Mouse (Mus musculus) forebrain, postnatal 0 days (tissue): ENCODE measurements around the gene Ngfr. TPM values are rescaled to one million over a fixed set of nuclear protein-coding genes. Genes with fewer than 3 reads are reported as not detected.

Source experiments
- ATAC-seq: fragments of 200-750 bp; cut with Nextera tagmentation; 2 replicates; pipeline ENCODE4 v1.8.0; 2017; ENCODE audit warnings: mild to moderate bottlenecking, moderate library complexity
- DNase-seq: peaks from one replicate; pipeline ENCODE4 v3.0.0-alpha.2; 2015
- H3K27ac ChIP-seq: fragments of 300-500 bp; sonication (generic); 2 replicates; pipeline ENCODE4 v1.5.1; 2014; ENCODE audit warnings: low read depth, mild to moderate bottlenecking, antibody characterized with exemption, low read length, moderate library complexity, mixed read lengths
- H3K27me3 ChIP-seq: fragments of 300-500 bp; sonication (generic); 2 replicates; pipeline ENCODE4 v1.6.1; 2014; ENCODE audit warnings: mild to moderate bottlenecking, low read length, mixed read lengths; ENCODE audit not compliant: insufficient read depth
- H3K36me3 ChIP-seq: fragments of 300-500 bp; sonication (generic); 2 replicates; pipeline ENCODE4 v1.6.1; 2014; ENCODE audit warnings: mild to moderate bottlenecking, moderate library complexity; ENCODE audit not compliant: insufficient read depth
- H3K4me1 ChIP-seq: fragments of 300-500 bp; sonication (generic); 2 replicates; pipeline ENCODE4 v1.6.1; 2014; ENCODE audit warnings: antibody characterized with exemption; ENCODE audit not compliant: insufficient read depth
- H3K4me2 ChIP-seq: fragments of 300-500 bp; sonication (generic); 2 replicates; pipeline ENCODE4 v1.6.1; 2014; ENCODE audit warnings: low read depth, mild to moderate bottlenecking, moderate library complexity
- H3K4me3 ChIP-seq: fragments of 300-500 bp; sonication (generic); 2 replicates; pipeline ENCODE4 v1.5.1; 2014; ENCODE audit warnings: low read depth, low read length, mixed read lengths
- H3K9ac ChIP-seq: fragments of 300-500 bp; sonication (generic); 2 replicates; pipeline ENCODE4 v1.6.1; 2014; ENCODE audit warnings: mild to moderate bottlenecking
- H3K9me3 ChIP-seq: fragments of 300-500 bp; sonication (generic); 2 replicates; pipeline ENCODE4 v1.6.1; 2016; ENCODE audit warnings: low read length
- CTCF ChIP-seq: sonication (generic); IDR thresholded peaks from 2 replicates; pipeline ENCODE4 v1.5.1; 2016; ENCODE audit warnings: antibody characterized with exemption, control low read depth, low read depth
- WGBS: fragments of 180-500 bp; shearing (Covaris S2); extraction: QIAGEN DNeasy Blood & Tissue Kit; methylation state at CpG from one replicate; pipeline ENCODE4 v1.1.7; 2014; 5-methylcytosine and 5-hydroxymethylcytosine counted together
- polyA plus RNA-seq: library from polyadenylated mRNA; unstranded; fragments of >200 nt; fragmentation: Nextera tagmentation; extraction: Ambion mirVana; gene quantifications from 2 replicates; pipeline ENCODE4 v1.2.1, GENCODE M21; 2015
- total RNA-seq: library from RNA; depleted of rRNA; stranded (reverse); fragments of >200 nt; gene quantifications from 2 replicates; pipeline ENCODE4 v1.2.3, GENCODE M21; 2014

Ngfr gene
- total and polyA plus RNA-seq, 2 experiments from 2014 or later = 6.0 to 8.2 TPM

GRCm38 (mm10) chr11:95577776-95578446, 9.6 kb downstream of the Ngfr start:
- H3K9ac ChIP-seq = no peak overlapping the region
- H3K9me3 ChIP-seq = no peaks in the 10 kb centered on the region
- ATAC-seq (peak; percentile 71), DNase-seq (peak; percentile 79)
- H3K27me3 ChIP-seq = peaks cover 48% of the 10 kb centered on the region
- H3K4me3 ChIP-seq = peak overlapping the region; percentile 25; the same call in 1 of the 2 replicates
- H3K27ac ChIP-seq = no peak overlapping the region
- no peaks in the 10 kb centered on the region for H3K4me1 ChIP-seq
- H3K36me3 ChIP-seq = no peaks in the 10 kb centered on the region
- TF ChIP-seq CTCF = peak; percentile 76
- peak overlapping the region; percentile 41 for H3K4me2 ChIP-seq
- 12% methylated on average over 39 of the region's 39 CpGs for WGBS

GRCm38 (mm10) chr11:95576299-95576698, 11.2 kb downstream of the Ngfr start:
- H3K4me1 ChIP-seq = no peaks in the 10 kb centered on the region
- DNase-seq = no peak
- WGBS = 78% methylated on average over 8 of the region's 8 CpGs

GRCm38 (mm10) chr11:95575791-95576190, 11.7 kb downstream of the Ngfr start:
- Histone ChIP-seq H3K9me3 (no peaks in the 10 kb centered on the region), H3K27ac (no peak overlapping the region), H3K27me3 (peaks cover 31% of the 10 kb centered on the region), H3K4me1 (no peaks in the 10 kb centered on the region), H3K9ac (no peak overlapping the region), H3K36me3 (no peaks in the 10 kb centered on the region), H3K4me2 (no peak overlapping the region), H3K4me3 (no peak overlapping the region)
- ATAC-seq (no peak), DNase-seq (no peak)
- no peak for TF ChIP-seq CTCF
- 77% methylated on average over 13 of the region's 13 CpGs for WGBS

More at GRCm38 (mm10) chr11:95576299-95576698, 11.2 kb downstream of the Ngfr start:
- no peak overlapping the region for H3K4me2 ChIP-seq
- no peak for TF ChIP-seq CTCF
- H3K27ac ChIP-seq = no peak overlapping the region
- H3K4me3 ChIP-seq = no peak overlapping the region
- H3K27me3 ChIP-seq = peaks cover 33% of the 10 kb centered on the region
- no peak overlapping the region for H3K9ac ChIP-seq
- H3K36me3 ChIP-seq = no peaks in the 10 kb centered on the region
- no peak for ATAC-seq
- H3K9me3 ChIP-seq = no peaks in the 10 kb centered on the region

GRCm38 (mm10) chr11:95574786-95575334, 12.7 kb downstream of the Ngfr start:
- no peaks in the 10 kb centered on the region for H3K36me3 ChIP-seq
- DNase-seq = peak; percentile 62
- 32% methylated on average over 6 of the region's 6 CpGs for WGBS
- H3K9me3 ChIP-seq = no peaks in the 10 kb centered on the region
- H3K27me3 ChIP-seq = peaks cover 26% of the 10 kb centered on the region
- no peak overlapping the region for H3K4me3 ChIP-seq
- 0 out of 2 replicates have a peak, but pooled peaks have one; percentile 11 for TF ChIP-seq CTCF
- no peak overlapping the region for H3K9ac ChIP-seq
- H3K27ac ChIP-seq = no peak overlapping the region
- H3K4me1 ChIP-seq = no peaks in the 10 kb centered on the region
- H3K4me2 ChIP-seq = no peak overlapping the region
- ATAC-seq = peak; percentile 80

- ATAC-seq = no peak
- no peak for DNase-seq
- 65% methylated on average over 3 of the region's 3 CpGs for WGBS
- Histone ChIP-seq H3K27ac (no peak overlapping the region), H3K36me3 (no peaks in the 10 kb centered on the region), H3K4me2 (no peak overlapping the region), H3K4me1 (no peaks in the 10 kb centered on the region), H3K9me3 (no peaks in the 10 kb centered on the region), H3K4me3 (no peak overlapping the region), H3K27me3 (peaks cover under 1% of the 10 kb centered on the region; the same call in 1 of the 2 replicates), H3K9ac (no peak overlapping the region)
- no peak for TF ChIP-seq CTCF
These were observed 15.3 kb downstream of the Ngfr start for GRCm38 (mm10) chr11:95572227-95572626.

- ATAC-seq = no peak
- Histone ChIP-seq H3K9me3 (no peaks in the 10 kb centered on the region), H3K9ac (no peak overlapping the region), H3K4me3 (no peak overlapping the region), H3K4me1 (no peaks in the 10 kb centered on the region), H3K27me3 (no peaks in the 10 kb centered on the region), H3K36me3 (no peaks in the 10 kb centered on the region), H3K4me2 (no peak overlapping the region), H3K27ac (no peak overlapping the region)
- no peak for DNase-seq
- 27% methylated on average over 9 of the region's 9 CpGs for WGBS
- TF ChIP-seq CTCF = no peak
These were observed 15.8 kb downstream of the Ngfr start for GRCm38 (mm10) chr11:95571755-95572154.

GRCm38 (mm10) chr11:95570827-95571619, 16.5 kb downstream of the Ngfr start:
- 50% methylated on average over 25 of the region's 25 CpGs for WGBS
- no peaks in the 10 kb centered on the region for H3K4me1 ChIP-seq
- no peak overlapping the region for H3K4me2 ChIP-seq
- peak; percentile 21; the same call in 1 of the 2 replicates for ATAC-seq
- H3K4me3 ChIP-seq = no peak overlapping the region
- no peak overlapping the region for H3K9ac ChIP-seq
- no peaks in the 10 kb centered on the region for H3K36me3 ChIP-seq
- no peak for DNase-seq
- H3K9me3 ChIP-seq = no peaks in the 10 kb centered on the region
- H3K27me3 ChIP-seq = no peaks in the 10 kb centered on the region
- no peak for TF ChIP-seq CTCF
- no peak overlapping the region for H3K27ac ChIP-seq
